Mouse (Mus musculus): ENCODE measurements at regions not wholly inside any gene's neighbourhood (a gene's known extent, or its start where the extent isn't known, plus 50 kb on each side); places are given as distances from the start of the nearest gene placed in this dataset.

GRCm38 (mm10) chr3:45981851-45982250 lies 466.2 kb downstream of the Pabpc4l start:
- no peak for DNase-seq (ENCODE audit: low spot score in 2 of 2)

- peak in 1 of 2 experiments; percentile 6 for DNase-seq (ENCODE audit: low spot score in 2 of 2)
Observed at GRCm38 (mm10) chr3:45968655-45969054, 479.4 kb downstream of the Pabpc4l start.

- DNase-seq (ENCODE audit: low spot score in 2 of 2): no peak
Observed at GRCm38 (mm10) chr3:45934435-45934834, 513.6 kb downstream of the Pabpc4l start.

- DNase-seq (ENCODE audit: low spot score in 2 of 2): no peak
Observed at GRCm38 (mm10) chr3:45924338-45924737, 523.7 kb downstream of the Pabpc4l start.

Data from left cerebral cortex, adult 9 months (tissue).